In genomic region chr8:90058631-90059166, GRCm38 (mm10) we compare ENCODE assay signal across 15 mouse cellular contexts.
DNase-seq lines count a peak whose midpoint lies in the region; ATAC-seq lines count a peak whose summit lies in the region.
"Had no signal": no experiment of that assay in that cellular context is flagged by ENCODE, and none has a peak within 500 bp of the region (broad histone marks: within the 10 kb centered on the region; RNA-seq: fewer than 3 reads in every experiment).

No protein-coding gene starts in this region.

- H3K9me3 ChIP-seq in neural tube, embryonic 13.5 days, result no peaks in the 10 kb centered on the region
- H3K9me3 ChIP-seq: neural tube, embryonic 12.5 days had no signal

- 71% methylated on average over 9 of the region's 9 CpGs for WGBS in neural tube, embryonic 13.5 days

- no peak for ATAC-seq in neural tube, embryonic 13.5 days (ENCODE audit: low read depth)
- ATAC-seq in frontal cortex, adult (ENCODE audit: low TSS enrichment), result no peak

- no peak overlapping the region for H3K27ac ChIP-seq in neural tube, embryonic 13.5 days (replicated peaks)
- H3K27ac ChIP-seq: liver, embryonic 14.5 days; neural tube, embryonic 12.5 days had no signal

- H3K4me2 ChIP-seq in neural tube, embryonic 13.5 days, result no peak overlapping the region
- H3K4me2 ChIP-seq: neural tube, embryonic 12.5 days had no signal

- no peak overlapping the region for H3K4me3 ChIP-seq in neural tube, embryonic 13.5 days
- H3K4me3 ChIP-seq: neural tube, embryonic 12.5 days had no signal

- no peaks in the 10 kb centered on the region for H3K36me3 ChIP-seq in neural tube, embryonic 13.5 days
- H3K36me3 ChIP-seq: neural tube, embryonic 12.5 days had no signal

- H3K4me1 ChIP-seq in neural tube, embryonic 13.5 days (replicated peaks), result peaks cover 9% of the 10 kb centered on the region

- peak; percentile 23 to 30 for DNase-seq in cerebellum, postnatal 10 days
- DNase-seq in cerebellum, postnatal 36 days, result no peak
- no peak for DNase-seq in neural tube, embryonic 10.5 days (ENCODE audit: extremely low spot score, low spot score)
- DNase-seq in kidney, postnatal 10 days, result peak; percentile 30
- no peak for DNase-seq in layer of hippocampus, postnatal 25 days (ENCODE audit: extremely low spot score in 1 of 2, low spot score in 1 of 2)
- DNase-seq in ovary, postnatal 14 days (ENCODE audit: low spot score), result no peak
- DNase-seq: adrenal gland, postnatal 10 days; embryo, embryonic 11 days; gastrocnemius, postnatal 36 days; lung, postnatal 4 days; right cerebral cortex, postnatal 14 days had no signal

- 0 out of 2 replicates have a peak overlapping the region, but pooled peaks have one; percentile 22 for H3K9ac ChIP-seq in neural tube, embryonic 13.5 days
- H3K9ac ChIP-seq: liver, embryonic 14.5 days; neural tube, embryonic 12.5 days had no signal

- H3K27me3 ChIP-seq in neural tube, embryonic 13.5 days, result no peaks in the 10 kb centered on the region
- H3K27me3 ChIP-seq: neural tube, embryonic 12.5 days had no signal

Comparison
In these comparisons a context has a peak if more than half of its experiments do, and no peak if none do; other contexts are left out.
1. DNase-seq: peak in cerebellum, postnatal 10 days (2 of 2) and kidney, postnatal 10 days (single experiment); none in cerebellum, postnatal 36 days (0 of 2), neural tube, embryonic 10.5 days (single experiment), layer of hippocampus, postnatal 25 days (0 of 2) and ovary, postnatal 14 days (single experiment).